Mouse (Mus musculus) liver, embryonic 16.5 days (tissue): ENCODE measurements around the gene N4bp1. TPM values are rescaled to one million over a fixed set of nuclear protein-coding genes. Genes with fewer than 3 reads are reported as not detected.

ENCODE experiments used
- ATAC-seq: fragments of 200-750 bp; cut with Nextera tagmentation; 2 replicates; pipeline ENCODE4 v1.8.0; 2017; ENCODE audit warnings: low read depth, mild to moderate bottlenecking, moderate number of reproducible peaks, moderate library complexity
- H3K27ac ChIP-seq: fragments of 300-500 bp; sonication (generic); 2 replicates; pipeline ENCODE4 v1.5.1; 2014; ENCODE audit warnings: mild to moderate bottlenecking, low read length
- H3K27me3 ChIP-seq: fragments of 300-500 bp; sonication (generic); 2 replicates; pipeline ENCODE4 v1.6.1; 2014; ENCODE audit warnings: low read depth, low read length, mixed read lengths; ENCODE audit not compliant: control insufficient read depth, insufficient read depth
- H3K36me3 ChIP-seq: fragments of 300-500 bp; sonication (generic); 2 replicates; pipeline ENCODE4 v1.6.1; 2014; ENCODE audit warnings: mild to moderate bottlenecking; ENCODE audit not compliant: control insufficient read depth, insufficient read depth
- H3K4me1 ChIP-seq: fragments of 300-500 bp; sonication (generic); 2 replicates; pipeline ENCODE4 v1.6.1; 2014; ENCODE audit warnings: low read depth, low read length, mixed read lengths; ENCODE audit not compliant: control insufficient read depth
- H3K4me2 ChIP-seq: fragments of 300-500 bp; sonication (generic); 2 replicates; pipeline ENCODE4 v1.6.1; 2014; ENCODE audit warnings: low read depth, low read length, mixed read lengths
- H3K4me3 ChIP-seq: fragments of 300-500 bp; sonication (generic); 2 replicates; pipeline ENCODE4 v1.5.1; 2014; ENCODE audit warnings: low read depth, mild to moderate bottlenecking, low read length
- H3K9ac ChIP-seq: fragments of 300-500 bp; sonication (generic); 2 replicates; pipeline ENCODE4 v1.6.1; 2014; ENCODE audit warnings: low read depth, low read length
- H3K9me3 ChIP-seq: fragments of 300-500 bp; sonication (generic); replicated peaks from 2 replicates; pipeline ENCODE4 v1.6.1; 2016; ENCODE audit warnings: low read length; ENCODE audit not compliant: control insufficient read depth
- WGBS: fragments of 180-500 bp; shearing (Covaris S2); extraction: QIAGEN DNeasy Blood & Tissue Kit; methylation state at CpG from one replicate; pipeline ENCODE4 v1.1.7; 2014; ENCODE audit not compliant: insufficient replicate concordance; 5-methylcytosine and 5-hydroxymethylcytosine counted together
- polyA plus RNA-seq: library from polyadenylated mRNA; unstranded; fragments of >200 nt; fragmentation: Nextera tagmentation; extraction: Ambion mirVana; gene quantifications from 2 replicates; pipeline ENCODE4 v1.2.1, GENCODE M21; 2015

N4bp1 gene
- polyA plus RNA-seq, 1 experiment from 2014 or later = 2.2 TPM

GRCm38 (mm10) chr8:86787891-86788420, 97.1 kb downstream of the N4bp1 start:
- Histone ChIP-seq H3K4me1 (peaks cover 2% of the 10 kb centered on the region; the same call in 1 of the 2 replicates), H3K4me2 (no peak overlapping the region), H3K9ac (no peak overlapping the region), H3K27me3 (no peaks in the 10 kb centered on the region; the same call in 1 of the 2 replicates), H3K9me3 (no peaks in the 10 kb centered on the region), H3K27ac (no peak overlapping the region), H3K36me3 (no peaks in the 10 kb centered on the region), H3K4me3 (no peak overlapping the region)
- no peak for ATAC-seq
- WGBS = 56% methylated on average over 12 of the region's 12 CpGs

- WGBS = 28% methylated on average over 5 of the region's 5 CpGs
- H3K4me1 ChIP-seq = peaks cover 2% of the 10 kb centered on the region; the same call in 1 of the 2 replicates
- H3K9ac ChIP-seq = no peak overlapping the region
- H3K4me2 ChIP-seq = no peak overlapping the region
- H3K9me3 ChIP-seq = no peaks in the 10 kb centered on the region
- H3K27ac ChIP-seq = no peak overlapping the region
- H3K36me3 ChIP-seq = no peaks in the 10 kb centered on the region
- H3K4me3 ChIP-seq = no peak overlapping the region
- no peak for ATAC-seq
- no peaks in the 10 kb centered on the region; the same call in 1 of the 2 replicates for H3K27me3 ChIP-seq
Measured at GRCm38 (mm10) chr8:86786498-86786897, 98.6 kb downstream of the N4bp1 start.

DNA sequence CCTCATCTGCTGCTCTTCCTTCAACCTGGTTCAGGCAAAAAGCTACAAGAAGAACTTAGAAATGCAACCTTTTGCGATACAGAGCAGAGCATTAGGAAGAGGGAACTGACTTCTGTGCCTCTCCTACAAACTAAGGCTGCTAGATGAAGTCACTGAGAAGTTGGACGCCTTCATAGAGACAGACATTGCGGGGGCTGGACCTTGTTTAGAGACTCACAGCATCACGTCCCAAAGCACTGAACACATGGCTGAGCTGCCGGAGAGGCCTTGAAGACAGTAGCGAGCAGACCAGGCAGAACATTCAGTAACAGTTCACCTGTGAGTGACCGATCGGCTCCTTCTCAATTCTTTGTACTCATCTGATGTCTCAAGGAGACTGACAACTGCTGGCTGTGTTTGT, 104.0 kb downstream of the N4bp1 start:
- no peaks in the 10 kb centered on the region for H3K27me3 ChIP-seq
- H3K4me1 ChIP-seq = no peaks in the 10 kb centered on the region
- WGBS = 74% methylated on average over 8 of the region's 8 CpGs
- H3K27ac ChIP-seq = no peak overlapping the region
- no peak overlapping the region for H3K4me3 ChIP-seq
- H3K4me2 ChIP-seq = no peak overlapping the region
- no peaks in the 10 kb centered on the region for H3K36me3 ChIP-seq
- no peak overlapping the region for H3K9ac ChIP-seq
- H3K9me3 ChIP-seq = no peaks in the 10 kb centered on the region
- ATAC-seq = no peak

GRCm38 (mm10) chr8:86779207-86779606, 105.9 kb downstream of the N4bp1 start:
- Histone ChIP-seq H3K4me1 (no peaks in the 10 kb centered on the region), H3K9ac (no peak overlapping the region), H3K9me3 (no peaks in the 10 kb centered on the region), H3K27ac (no peak overlapping the region), H3K27me3 (no peaks in the 10 kb centered on the region), H3K4me2 (no peak overlapping the region), H3K4me3 (no peak overlapping the region), H3K36me3 (no peaks in the 10 kb centered on the region)
- no peak for ATAC-seq
- 61% methylated on average over 8 of the region's 8 CpGs for WGBS

DNA sequence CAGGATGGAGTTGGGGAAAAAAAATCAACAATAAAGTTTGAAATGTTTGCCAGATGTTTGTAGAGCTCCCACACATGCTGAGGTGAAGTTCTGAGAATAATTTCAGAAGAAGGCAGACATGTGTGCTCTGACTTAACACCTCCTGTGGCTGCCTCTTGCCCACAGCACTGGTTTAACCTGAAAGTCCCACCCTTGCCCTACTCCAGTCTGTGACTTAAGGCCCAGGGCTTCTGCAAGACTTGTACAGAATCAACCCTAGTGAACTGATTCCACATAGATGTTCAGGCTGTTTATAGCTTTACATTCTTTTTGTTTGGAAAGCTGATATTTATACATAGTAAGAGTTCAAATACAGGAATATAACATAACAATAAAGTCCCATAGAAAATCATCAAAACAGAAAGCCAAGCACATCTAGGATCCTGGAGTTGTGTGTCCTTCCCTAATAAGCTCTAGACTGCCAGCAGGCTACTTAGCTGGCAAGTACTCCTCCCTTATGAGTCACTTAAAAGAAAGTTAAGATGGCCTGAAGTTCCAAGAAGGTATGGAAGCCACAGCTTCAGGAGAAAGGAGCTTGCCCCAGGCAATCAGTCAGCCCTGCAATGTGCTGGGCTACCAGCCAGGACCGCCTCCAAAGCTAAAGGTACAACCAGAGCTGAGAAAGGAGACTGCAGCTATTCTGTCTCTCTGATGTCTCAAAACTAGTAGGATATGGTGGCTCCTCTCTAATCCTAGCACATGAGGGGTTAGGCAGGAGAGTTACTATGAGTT, 114.9 kb downstream of the N4bp1 start:
- 53% methylated on average over 1 of the region's 1 CpGs for WGBS
- Histone ChIP-seq H3K4me3 (no peak overlapping the region), H3K4me2 (no peak overlapping the region), H3K27ac (no peak overlapping the region), H3K9ac (no peak overlapping the region), H3K4me1 (peaks cover 9% of the 10 kb centered on the region), H3K27me3 (peaks cover 2% of the 10 kb centered on the region; the same call in 1 of the 2 replicates), H3K36me3 (no peaks in the 10 kb centered on the region), H3K9me3 (no peaks in the 10 kb centered on the region)
- ATAC-seq = no peak

GRCm38 (mm10) chr8:86768499-86768898, 116.6 kb downstream of the N4bp1 start:
- no peak for ATAC-seq
- Histone ChIP-seq H3K9me3 (no peaks in the 10 kb centered on the region), H3K9ac (no peak overlapping the region), H3K27ac (no peak overlapping the region), H3K4me2 (no peak overlapping the region), H3K4me3 (no peak overlapping the region), H3K27me3 (peaks cover 4% of the 10 kb centered on the region), H3K4me1 (peaks cover 16% of the 10 kb centered on the region), H3K36me3 (no peaks in the 10 kb centered on the region)
- WGBS = 48% methylated on average over 5 of the region's 5 CpGs

DNA sequence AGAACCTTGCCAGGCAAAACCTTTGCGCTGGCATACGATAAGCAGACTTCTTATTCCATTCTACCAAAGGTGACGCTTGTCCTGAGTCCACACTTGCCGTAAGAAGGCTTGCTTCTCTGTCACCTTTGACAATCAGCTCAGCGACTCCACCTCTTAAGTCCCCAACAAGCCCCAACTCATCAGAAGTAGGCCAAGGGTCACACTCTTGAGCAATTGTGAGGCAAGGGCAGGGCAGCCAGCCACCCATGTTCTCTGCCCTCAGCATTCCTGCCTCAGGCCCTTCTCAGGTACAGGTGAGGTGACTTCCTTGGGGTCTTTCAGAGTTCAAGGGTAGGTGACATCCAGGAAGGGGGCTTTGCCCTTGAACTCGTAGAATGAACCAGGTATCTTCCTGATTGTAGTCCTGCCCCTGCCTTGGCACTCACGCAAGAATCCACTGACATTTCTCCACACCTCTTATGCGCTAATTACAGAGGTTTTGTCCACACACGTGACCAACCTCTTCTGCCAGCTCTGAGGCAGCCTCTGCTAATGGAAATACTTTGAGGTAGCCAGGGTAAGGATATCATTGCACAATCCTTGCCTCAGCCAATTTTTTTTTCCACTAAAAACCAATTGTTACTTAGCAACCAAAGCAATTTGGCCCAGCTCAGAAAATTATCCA, 118.4 kb downstream of the N4bp1 start:
- H3K27me3 ChIP-seq = peaks cover 11% of the 10 kb centered on the region
- H3K9me3 ChIP-seq = no peaks in the 10 kb centered on the region
- H3K4me2 ChIP-seq = no peak overlapping the region
- peaks cover 16% of the 10 kb centered on the region for H3K4me1 ChIP-seq
- no peak overlapping the region for H3K27ac ChIP-seq
- no peak overlapping the region for H3K4me3 ChIP-seq
- H3K36me3 ChIP-seq = no peaks in the 10 kb centered on the region
- ATAC-seq = no peak
- H3K9ac ChIP-seq = no peak overlapping the region
- 71% methylated on average over 9 of the region's 9 CpGs for WGBS

GRCm38 (mm10) chr8:86765669-86766068, 119.4 kb downstream of the N4bp1 start:
- no peak for ATAC-seq
- WGBS = 81% methylated on average over 8 of the region's 8 CpGs
- H3K36me3 ChIP-seq = no peaks in the 10 kb centered on the region
- peaks cover 11% of the 10 kb centered on the region for H3K27me3 ChIP-seq
- peak overlapping the region; percentile 41 for H3K4me2 ChIP-seq
- no peak overlapping the region for H3K9ac ChIP-seq
- H3K4me1 ChIP-seq = peaks cover 16% of the 10 kb centered on the region
- H3K27ac ChIP-seq = no peak overlapping the region
- no peaks in the 10 kb centered on the region for H3K9me3 ChIP-seq
- no peak overlapping the region; the same call in 1 of the 2 replicates for H3K4me3 ChIP-seq

DNA sequence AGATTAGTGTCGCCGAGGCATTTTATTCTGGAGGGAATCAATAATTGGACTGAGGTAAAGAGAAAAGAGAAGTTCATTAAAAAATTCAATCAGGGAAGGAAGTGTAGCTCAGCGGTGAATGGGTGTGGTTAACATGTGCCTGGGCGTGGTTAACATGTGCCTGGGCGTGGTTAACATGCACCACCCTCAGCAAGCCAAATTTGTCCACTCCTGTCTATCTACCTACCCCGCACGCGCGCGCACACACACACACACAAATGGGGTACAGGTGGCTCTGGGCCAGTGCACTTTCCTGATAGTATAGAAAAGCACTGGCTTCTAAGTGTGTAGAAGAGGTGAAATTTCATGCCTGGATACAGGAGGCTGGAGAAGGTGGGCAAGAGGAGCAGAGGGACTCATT, 119.9 kb downstream of the N4bp1 start:
- peak overlapping the region; percentile 41 for H3K4me2 ChIP-seq
- 47% methylated on average over 10 of the region's 10 CpGs for WGBS
- peaks cover 11% of the 10 kb centered on the region for H3K27me3 ChIP-seq
- H3K9ac ChIP-seq = no peak overlapping the region
- 0 out of 2 replicates have a peak overlapping the region, but pooled peaks have one; percentile 13 for H3K27ac ChIP-seq
- no peak overlapping the region; the same call in 1 of the 2 replicates for H3K4me3 ChIP-seq
- peaks cover 16% of the 10 kb centered on the region for H3K4me1 ChIP-seq
- no peaks in the 10 kb centered on the region for H3K9me3 ChIP-seq
- ATAC-seq = peak; percentile 89
- no peaks in the 10 kb centered on the region for H3K36me3 ChIP-seq
